Comparison of ENCODE assay signal across 8 mouse cellular contexts in the genomic region with DNA sequence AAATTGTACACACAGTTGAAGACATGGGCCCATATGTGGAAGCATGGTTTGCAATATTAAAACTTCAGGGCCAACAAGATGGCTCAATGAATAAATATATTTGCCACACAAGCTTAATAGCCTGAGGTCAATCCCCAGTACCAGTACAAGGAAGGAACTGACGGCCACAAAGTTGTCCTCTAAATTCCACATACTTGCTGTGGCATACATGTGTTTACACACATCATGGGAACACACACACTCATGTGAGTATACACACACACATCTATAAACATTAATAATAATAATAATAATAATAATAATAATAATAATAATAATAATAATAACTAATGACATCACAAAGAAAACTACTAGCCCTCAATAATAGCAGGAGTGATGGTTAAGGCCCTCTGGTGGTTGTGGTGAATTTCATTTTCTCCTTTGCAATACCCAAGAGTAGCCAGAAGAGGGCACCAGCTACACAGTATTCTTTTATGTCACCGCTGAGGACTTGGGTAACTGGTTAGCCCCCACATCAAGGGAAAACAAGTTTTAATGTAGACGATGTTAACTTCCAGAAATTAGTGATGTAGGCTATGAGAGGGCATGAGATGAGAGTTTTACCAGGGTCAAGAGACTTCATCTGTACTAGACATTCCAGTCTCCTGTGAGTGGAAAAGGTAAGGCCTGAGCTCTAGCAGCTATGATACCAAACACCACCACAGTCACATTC.
DNase-seq lines count a peak whose midpoint lies in the region; ATAC-seq and TF ChIP-seq lines count a peak whose summit lies in the region.
"Had no signal": no experiment of that assay in that cellular context is flagged by ENCODE, and none has a peak within 500 bp of the region (broad histone marks: within the 10 kb centered on the region; RNA-seq: fewer than 3 reads in every experiment).

No protein-coding gene starts in this region.

- H3K36me3 ChIP-seq in liver, embryonic 14.5 days (replicated peaks; ENCODE audit: control insufficient read depth, insufficient read depth, low read depth), result no peaks in the 10 kb centered on the region
- peaks cover 4% of the 10 kb centered on the region; the same call in 1 of the 2 replicates for H3K36me3 ChIP-seq in ES-E14 (ENCODE audit: control insufficient read depth, insufficient read depth, low read length, poor library complexity, severe bottlenecking)
- no peaks in the 10 kb centered on the region for H3K36me3 ChIP-seq in hindbrain, embryonic 10.5 days
- no peaks in the 10 kb centered on the region for H3K36me3 ChIP-seq in neural tube, embryonic 14.5 days (ENCODE audit: control insufficient read depth, insufficient read depth, low read length)

- DNase-seq in liver, embryonic 14.5 days (ENCODE audit: low read depth in 3 of 3, low spot score in 3 of 3), result peak; percentile 4 to 10 (median 9)
- no peak for DNase-seq in liver
- DNase-seq in ES-E14 (ENCODE audit: low read depth, low spot score), result peak; percentile 50
- DNase-seq in cerebellum, postnatal 14 days, result peak; percentile 62 to 71
- peak; percentile 35 for DNase-seq in hindbrain, embryonic 10.5 days (ENCODE audit: low spot score)
- peak; percentile 26 to 42 for DNase-seq in left cerebral cortex, adult 2 months (ENCODE audit: extremely low spot score in 1 of 2, low spot score in 2 of 2)

- H3K27ac ChIP-seq in liver, embryonic 14.5 days, result no peak overlapping the region
- H3K27ac ChIP-seq in ES-E14 (ENCODE audit: insufficient read depth, low read depth, low read length, poor library complexity, severe bottlenecking), result no peak overlapping the region
- H3K27ac ChIP-seq in hindbrain, embryonic 10.5 days, result no peak overlapping the region
- no peak overlapping the region for H3K27ac ChIP-seq in left cerebral cortex, adult 2 months
- H3K27ac ChIP-seq in neural tube, embryonic 14.5 days (ENCODE audit: low read depth, low read length), result no peak overlapping the region

- intact Hi-C loops in left cerebral cortex, adult 2 months (cut with DNase I), result loop anchor here (1.0 to 10.0 kb wide), 2 partner anchors 122 to 375 kb away; no protein-coding TSS in a partner anchor

- no peak overlapping the region for H3K4me3 ChIP-seq in liver, embryonic 14.5 days (ENCODE audit: insufficient read depth in 1 of 2, low read depth in 2 of 2, low read length in 2 of 2)
- no peak overlapping the region for H3K4me3 ChIP-seq in ES-E14 (ENCODE audit: insufficient read depth in 1 of 2, low read depth in 1 of 2, low read length in 2 of 2, poor library complexity in 1 of 2, severe bottlenecking in 1 of 2)
- no peak overlapping the region for H3K4me3 ChIP-seq in hindbrain, embryonic 10.5 days
- no peak overlapping the region for H3K4me3 ChIP-seq in left cerebral cortex, adult 2 months
- H3K4me3 ChIP-seq in neural tube, embryonic 14.5 days (ENCODE audit: low read depth, low read length), result no peak overlapping the region
- H3K4me3 ChIP-seq: erythroblast, embryonic 14.5 days had no signal

- in situ Hi-C loops in ES-E14 (cut with MboI; ENCODE audit: low sequenced_read_pairs in 2 of 2, unreplicated experiment in 2 of 2), result no loop called here

- TF ChIP-seq CTCF in liver, embryonic 14.5 days (IDR thresholded peaks at IDR 0.05; ENCODE audit: low read depth), result peak; percentile 74
- TF ChIP-seq CTCF in left cerebral cortex, adult 2 months (IDR thresholded peaks at IDR 0.05), result peak; percentile 93

- H3K4me1 ChIP-seq in liver, embryonic 14.5 days (replicated peaks; ENCODE audit: control insufficient read depth in 2 of 2, insufficient read depth in 2 of 2, low read length in 1 of 2), result no peaks in the 10 kb centered on the region
- H3K4me1 ChIP-seq in ES-E14 (ENCODE audit: control insufficient read depth in 2 of 2, insufficient read depth in 2 of 2, low read length in 2 of 2, poor library complexity in 1 of 2), result peaks cover 0 to 4% of the 10 kb centered on the region in 2 experiments; a peak in 2 of 4 replicates
- no peaks in the 10 kb centered on the region for H3K4me1 ChIP-seq in hindbrain, embryonic 10.5 days (replicated peaks)
- no peaks in the 10 kb centered on the region for H3K4me1 ChIP-seq in neural tube, embryonic 14.5 days (ENCODE audit: control insufficient read depth, insufficient read depth, low read length)

- ATAC-seq in liver, embryonic 14.5 days (ENCODE audit: insufficient read depth), result no peak
- peak; percentile 38; the same call in 1 of the 2 replicates for ATAC-seq in neural tube, embryonic 14.5 days (ENCODE audit: low read depth)

- H3K27me3 ChIP-seq in liver, embryonic 14.5 days (ENCODE audit: control insufficient read depth, insufficient read depth, low read length), result no peaks in the 10 kb centered on the region
- H3K27me3 ChIP-seq in hindbrain, embryonic 10.5 days (ENCODE audit: insufficient read depth, poor library complexity, severe bottlenecking), result no peaks in the 10 kb centered on the region
- no peaks in the 10 kb centered on the region for H3K27me3 ChIP-seq in neural tube, embryonic 14.5 days (ENCODE audit: control insufficient read depth, insufficient read depth, low read length)

- H3K9ac ChIP-seq in liver, embryonic 14.5 days (replicated peaks), result no peak overlapping the region
- no peak overlapping the region for H3K9ac ChIP-seq in ES-E14 (ENCODE audit: insufficient read depth, low read depth, low read length, poor library complexity, severe bottlenecking)
- H3K9ac ChIP-seq in neural tube, embryonic 14.5 days (replicated peaks; ENCODE audit: low read depth, low read length), result no peak overlapping the region

- H3K4me2 ChIP-seq in liver, embryonic 14.5 days (ENCODE audit: low read depth), result no peak overlapping the region
- no peak overlapping the region for H3K4me2 ChIP-seq in neural tube, embryonic 14.5 days (ENCODE audit: low read depth, low read length)

- no peak for TF ChIP-seq EP300 in liver, embryonic 14.5 days (IDR thresholded peaks at IDR 0.05; ENCODE audit: low read depth)

- 29% methylated on average over 3 of the region's 3 CpGs for WGBS in liver, embryonic 14.5 days (ENCODE audit: insufficient replicate concordance)
- 31% methylated on average over 3 of the region's 3 CpGs for WGBS in hindbrain, embryonic 10.5 days
- 37% methylated on average over 3 of the region's 3 CpGs for WGBS in neural tube, embryonic 14.5 days

- H3K9me3 ChIP-seq in liver, embryonic 14.5 days (ENCODE audit: control insufficient read depth, low read length), result no peaks in the 10 kb centered on the region
- H3K9me3 ChIP-seq in ES-E14 (ENCODE audit: control insufficient read depth, insufficient read depth, low read depth, low read length), result no peaks in the 10 kb centered on the region
- no peaks in the 10 kb centered on the region for H3K9me3 ChIP-seq in hindbrain, embryonic 10.5 days
- no peaks in the 10 kb centered on the region for H3K9me3 ChIP-seq in neural tube, embryonic 14.5 days (ENCODE audit: control insufficient read depth, low read length)

TF ChIP-seq in ES-E14, 5 proteins besides CTCF, POLR2A, EP300 and RAD21:
- TF ChIP-seq CHD2 (IDR thresholded peaks at IDR 0.05; ENCODE audit: low read depth, low read length), result no peak
- 0 out of 2 replicates have a peak, but pooled peaks have one; percentile 51 for TF ChIP-seq ZC3H11A (IDR thresholded peaks at IDR 0.05; ENCODE audit: borderline replicate concordance, low read depth, low read length)
